9 mouse cellular contexts compared by ENCODE assay signal in genomic region chr1:66838184-66839042, GRCm38 (mm10). TPM values are rescaled to one million over a fixed set of nuclear protein-coding genes. Genes with fewer than 3 reads are reported as not detected.
DNase-seq lines count a peak whose midpoint lies in the region; ATAC-seq and TF ChIP-seq lines count a peak whose summit lies in the region.
"Had no signal": no experiment of that assay in that cellular context is flagged by ENCODE, and none has a peak within 500 bp of the region (broad histone marks: within the 10 kb centered on the region; RNA-seq: fewer than 3 reads in every experiment).

No protein-coding gene starts in this region.

- no peak overlapping the region for H3K9ac ChIP-seq in lung, embryonic 14.5 days
- H3K9ac ChIP-seq: hindbrain, embryonic 15.5 days had no signal

- TF ChIP-seq POLR2A in bone marrow, adult 2 months (IDR thresholded peaks at IDR 0.05; ENCODE audit: borderline replicate concordance, control insufficient read depth, low read depth, low read length): no peak
- TF ChIP-seq POLR2A in embryonic fibroblast, embryonic 13.5 days (IDR thresholded peaks at IDR 0.05; ENCODE audit: low read depth, low read length): no peak

- H3K27ac ChIP-seq in bone marrow, adult 2 months (ENCODE audit: control insufficient read depth, insufficient read depth, low read depth, low read length, poor library complexity): no peak overlapping the region
- no peak overlapping the region for H3K27ac ChIP-seq in embryonic fibroblast, embryonic 13.5 days (ENCODE audit: insufficient read depth, low read length)
- peak overlapping the region; percentile 69; the same call in 1 of the 2 replicates for H3K27ac ChIP-seq in lung, embryonic 14.5 days (ENCODE audit: low read depth)
- H3K27ac ChIP-seq: hindbrain, embryonic 15.5 days had no signal

- peak; percentile 77 to 85 for DNase-seq in heart, postnatal 10 days
- peak; percentile 66 for DNase-seq in layer of hippocampus, adult 9-10 months (ENCODE audit: low spot score)
- DNase-seq in lung, embryonic 14.5 days: peak; percentile 92
- peak; percentile 61 for DNase-seq in ovary, postnatal 36 days (ENCODE audit: low spot score)
- DNase-seq in thymus, postnatal 14 days: peak; percentile 88

- 51% methylated on average over 16 of the region's 16 CpGs for WGBS in bone marrow, adult 2 months
- 38% methylated on average over 16 of the region's 16 CpGs for WGBS in lung, embryonic 14.5 days

- no peaks in the 10 kb centered on the region for H3K36me3 ChIP-seq in E14TG2a.4 (ENCODE audit: insufficient read depth, low read length)
- peaks cover 54% of the 10 kb centered on the region for H3K36me3 ChIP-seq in lung, embryonic 14.5 days (ENCODE audit: insufficient read depth)
- H3K36me3 ChIP-seq: hindbrain, embryonic 15.5 days had no signal

- H3K4me3 ChIP-seq in E14TG2a.4 (replicated peaks; ENCODE audit: low read length): no peak overlapping the region
- H3K4me3 ChIP-seq in bone marrow, adult 2 months (replicated peaks; ENCODE audit: control insufficient read depth, low read depth, low read length): no peak overlapping the region
- H3K4me3 ChIP-seq in embryonic fibroblast, embryonic 13.5 days (ENCODE audit: insufficient read depth, low read length): no peak overlapping the region; the same call in 1 of the 2 replicates
- no peak overlapping the region; the same call in 1 of the 2 replicates for H3K4me3 ChIP-seq in lung, embryonic 14.5 days (ENCODE audit: low read depth, low read length)
- H3K4me3 ChIP-seq: hindbrain, embryonic 15.5 days had no signal

- peak overlapping the region; percentile 46 for H3K4me2 ChIP-seq in lung, embryonic 14.5 days
- H3K4me2 ChIP-seq: hindbrain, embryonic 15.5 days had no signal

- peak; percentile 67 for TF ChIP-seq CTCF in E14TG2a.4 (conservative IDR thresholded peaks at IDR 0.05; ENCODE audit: low read length)
- TF ChIP-seq CTCF in bone marrow, adult 2 months (IDR thresholded peaks at IDR 0.05; ENCODE audit: control insufficient read depth, insufficient read depth, low read length): peak; percentile 71
- peak; percentile 37; the same call in 1 of the 2 replicates for TF ChIP-seq CTCF in embryonic fibroblast, embryonic 13.5 days (IDR thresholded peaks at IDR 0.05; ENCODE audit: borderline replicate concordance, insufficient read depth, low read length)
- peak; percentile 77 for TF ChIP-seq CTCF in lung, embryonic 14.5 days (IDR thresholded peaks at IDR 0.05; ENCODE audit: low read depth)

- no peaks in the 10 kb centered on the region for H3K4me1 ChIP-seq in E14TG2a.4 (replicated peaks; ENCODE audit: low read depth, low read length)
- H3K4me1 ChIP-seq in bone marrow, adult 2 months (ENCODE audit: control insufficient read depth, insufficient read depth, low read length): no peaks in the 10 kb centered on the region; the same call in 1 of the 2 replicates
- H3K4me1 ChIP-seq in embryonic fibroblast, embryonic 13.5 days (ENCODE audit: control insufficient read depth, insufficient read depth, low read length): peaks cover 2% of the 10 kb centered on the region; the same call in 1 of the 2 replicates
- H3K4me1 ChIP-seq in lung, embryonic 14.5 days (ENCODE audit: insufficient read depth): peaks cover 2% of the 10 kb centered on the region; the same call in 1 of the 2 replicates
- H3K4me1 ChIP-seq: hindbrain, embryonic 15.5 days had no signal

- H3K27me3 ChIP-seq in E14TG2a.4 (ENCODE audit: insufficient read depth, low read length): no peaks in the 10 kb centered on the region
- H3K27me3 ChIP-seq in lung, embryonic 14.5 days (ENCODE audit: insufficient read depth, low read length): no peaks in the 10 kb centered on the region
- H3K27me3 ChIP-seq: hindbrain, embryonic 15.5 days had no signal

- H3K9me3 ChIP-seq in E14TG2a.4 (ENCODE audit: low read length): no peaks in the 10 kb centered on the region
- no peaks in the 10 kb centered on the region for H3K9me3 ChIP-seq in lung, embryonic 14.5 days (ENCODE audit: low read depth, low read length)
- H3K9me3 ChIP-seq: hindbrain, embryonic 15.5 days had no signal

- intact Hi-C loops in heart, postnatal 10 days (cut with DNase I): loop anchor here (5.0 to 10.0 kb wide), 2 partner anchors 734 to 1556 kb away; partner anchors contain the start of gene Pth2r

- ATAC-seq in lung, embryonic 14.5 days (ENCODE audit: insufficient read depth): peak; percentile 32; the same call in 1 of the 2 replicates

RNA-seq across cellular contexts. Expression of gene Kansl1l, which starts 21.1 kb away (rescaled TPM):
- 3.6 and 5.0 TPM in 2 replicates for polyA plus RNA-seq in bone marrow, adult 2 months (2011; ENCODE audit: insufficient read depth, insufficient read length, low replicate concordance, missing spikeins)
- polyA plus RNA-seq in embryonic fibroblast, embryonic 13.5 days (2011; ENCODE audit: insufficient read length, low read depth, missing spikeins): 10.4 and 20.5 TPM in 2 replicates
- 10 to 100 TPM; 14.2 to 17.1 TPM for total RNA-seq in heart, postnatal 10 days (2021)
- polyA plus RNA-seq in lung, embryonic 14.5 days (2014; fragmentation: Nextera tagmentation; extraction: Ambion mirVana): 21.9 and 22.3 TPM in 2 replicates

RNA-seq across cellular contexts. Expression of gene Acadl, which starts 24.7 kb away (rescaled TPM):
- polyA plus RNA-seq in bone marrow, adult 2 months (2011; ENCODE audit: insufficient read depth, insufficient read length, low replicate concordance, missing spikeins): 36.3 and 42.7 TPM in 2 replicates
- polyA plus RNA-seq in embryonic fibroblast, embryonic 13.5 days (2011; ENCODE audit: insufficient read length, low read depth, missing spikeins): 75.7 and 80.5 TPM in 2 replicates
- 1,000 to 10,000 TPM; 1,366 to 1,415 TPM for total RNA-seq in heart, postnatal 10 days (2021)
- 128 and 140 TPM in 2 replicates for polyA plus RNA-seq in lung, embryonic 14.5 days (2014; fragmentation: Nextera tagmentation; extraction: Ambion mirVana)
